Mouse (Mus musculus) gastrocnemius, postnatal 4 days (tissue): Measurements from ENCODE around the gene Irx2. TPM values are rescaled to one million over a fixed set of nuclear protein-coding genes. Genes with fewer than 3 reads are reported as not detected.

Experiments
- DNase-seq, 2 experiments: peaks; one replicate each; pipeline ENCODE4 v3.0.0; 2021 to 2022; ENCODE audit warnings: low spot score in 2 of 2, mixed read lengths in 2 of 2
- total RNA-seq, 2 experiments: library from RNA; stranded (reverse); gene quantifications; 2 replicates each; pipeline ENCODE4 v1.2.3; 2021

Gene Irx2
- total RNA-seq, 2 experiments from 2014 or later: 0.49 to 0.52 TPM

DNA sequence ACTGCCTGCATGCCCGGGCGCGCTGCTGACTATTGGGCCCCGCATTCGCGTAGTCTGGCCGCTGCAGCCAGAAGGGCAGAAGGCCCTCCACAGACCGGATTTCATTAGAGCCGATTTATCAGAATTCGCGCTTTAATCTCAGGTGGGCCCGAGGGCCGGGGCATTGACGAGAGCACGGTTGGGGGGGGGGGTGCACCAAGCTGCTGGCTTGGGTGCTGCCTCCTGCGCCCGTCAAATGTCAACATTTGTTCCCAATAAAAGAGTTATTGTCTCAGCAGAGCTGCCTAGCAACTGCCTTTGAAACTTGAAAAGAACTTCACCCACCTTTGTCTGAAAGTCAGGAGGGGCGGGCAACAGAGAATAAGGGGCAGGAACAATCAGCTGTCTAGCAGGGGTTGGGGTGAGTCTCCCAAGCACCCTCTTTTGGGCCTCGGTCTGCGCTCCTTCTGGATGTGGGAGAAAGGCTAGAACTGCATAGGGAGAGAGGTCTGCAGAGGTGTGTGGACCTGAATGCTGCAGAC, 7.8 kb downstream of the Irx2 start:
- no peak for DNase-seq

DNA sequence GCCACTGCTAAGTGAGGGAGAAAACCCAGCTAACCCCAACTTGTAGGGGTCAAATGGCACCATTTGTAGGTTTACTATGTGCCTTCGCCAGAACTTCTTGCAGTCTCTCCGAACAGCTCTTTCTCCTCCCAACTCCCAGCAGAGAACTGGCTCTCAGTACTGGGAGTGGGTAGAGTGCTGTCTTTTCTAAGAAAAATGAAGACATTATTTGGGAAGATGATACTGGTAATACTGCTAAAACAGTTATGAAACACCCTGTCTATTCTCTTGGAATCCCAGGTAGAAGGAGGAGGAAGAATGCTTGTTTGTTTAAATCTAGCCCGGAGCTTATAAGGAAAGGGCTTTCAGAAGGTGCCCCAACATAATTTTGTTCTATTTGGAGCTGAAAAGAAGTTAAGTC, 8.9 kb downstream of the Irx2 start:
- no peak for DNase-seq

DNA sequence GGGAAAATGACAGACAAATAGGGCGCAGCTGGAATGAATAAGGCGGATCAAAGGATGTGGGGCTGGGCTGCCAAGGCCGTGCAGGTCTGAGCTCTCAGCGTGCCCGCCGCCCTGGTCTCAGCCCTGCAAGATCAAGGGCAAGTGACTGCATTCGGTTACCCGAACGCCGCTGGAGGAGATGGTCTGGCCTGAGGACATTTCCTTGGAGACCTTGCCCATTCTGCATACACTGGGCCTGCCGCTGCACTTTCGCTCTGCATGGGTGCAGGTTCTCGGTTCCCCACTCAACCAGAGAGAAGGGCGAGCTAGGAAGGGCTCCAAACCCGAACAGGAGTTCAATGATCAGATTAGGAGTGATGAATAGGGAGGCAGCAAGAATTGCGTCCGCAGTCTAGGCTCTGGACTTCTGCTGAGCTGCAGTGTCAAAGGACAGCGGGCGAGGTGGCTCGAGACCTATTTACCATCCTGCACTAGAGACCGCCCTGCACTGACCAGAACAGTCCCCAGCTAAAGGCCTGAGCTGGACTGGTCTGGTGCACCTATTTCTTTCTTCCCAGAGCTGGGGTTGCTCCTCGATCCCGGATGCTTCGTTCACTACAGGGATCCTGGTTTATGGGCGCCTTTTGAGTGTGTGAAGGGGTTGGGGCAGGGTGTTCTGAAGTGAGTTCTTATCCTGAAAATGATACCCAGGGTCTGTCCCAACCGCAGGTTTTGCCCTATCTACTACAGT, 9.9 kb downstream of the Irx2 start:
- no peak for DNase-seq

DNA sequence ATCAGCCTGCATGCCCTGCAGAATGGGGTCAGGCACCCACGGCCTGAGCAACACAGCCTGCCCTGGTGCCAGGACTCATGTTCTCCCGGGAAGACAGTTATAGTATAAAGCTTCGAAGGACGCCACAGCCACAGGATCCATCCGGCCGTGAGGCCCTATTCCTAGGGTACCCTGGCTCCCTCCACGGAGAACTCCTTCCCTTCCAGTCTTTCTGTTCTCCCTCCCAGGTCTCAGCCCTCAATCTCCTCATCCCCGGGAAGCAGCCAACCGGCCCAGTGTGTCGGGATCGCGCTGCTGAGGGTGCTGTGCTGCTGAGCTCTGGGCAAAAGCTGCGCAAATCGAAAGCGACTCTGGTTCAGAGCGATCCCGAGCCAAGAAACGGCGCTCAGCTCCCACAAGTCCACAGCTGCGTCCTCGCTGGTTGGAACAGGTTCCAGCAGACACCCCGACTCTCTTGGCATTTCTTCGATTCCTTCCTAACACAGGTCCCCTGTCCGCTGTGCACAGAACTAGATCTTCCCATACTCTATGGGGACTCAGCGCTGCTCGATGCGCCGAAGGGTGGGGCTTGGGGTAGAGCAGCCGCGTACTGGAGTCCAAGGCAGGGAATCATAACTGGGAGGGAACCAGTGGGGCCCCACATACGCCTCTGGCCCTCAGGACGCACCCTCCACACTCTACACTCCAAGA, 11.0 kb downstream of the Irx2 start:
- DNase-seq: no peak

DNA sequence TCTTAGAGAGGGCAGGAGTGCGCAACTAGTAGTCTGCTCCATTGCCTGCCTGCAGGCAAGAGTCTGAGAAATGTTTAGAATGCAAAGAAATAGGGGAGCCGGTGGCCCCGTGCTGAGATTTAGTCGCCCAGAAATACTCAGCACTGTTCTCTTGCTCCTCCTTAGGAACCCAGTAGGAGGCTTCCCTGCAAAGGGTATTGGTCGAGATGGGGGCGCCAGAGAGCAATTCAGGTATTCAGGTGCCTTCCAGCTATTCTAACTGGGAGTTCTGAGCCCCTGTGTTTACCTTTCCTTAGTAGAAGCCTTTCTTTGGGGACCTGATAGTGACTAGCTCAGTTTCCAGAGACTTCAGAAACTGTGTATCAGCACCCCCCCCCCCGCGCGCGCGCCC, 11.5 kb downstream of the Irx2 start:
- no peak for DNase-seq

DNA sequence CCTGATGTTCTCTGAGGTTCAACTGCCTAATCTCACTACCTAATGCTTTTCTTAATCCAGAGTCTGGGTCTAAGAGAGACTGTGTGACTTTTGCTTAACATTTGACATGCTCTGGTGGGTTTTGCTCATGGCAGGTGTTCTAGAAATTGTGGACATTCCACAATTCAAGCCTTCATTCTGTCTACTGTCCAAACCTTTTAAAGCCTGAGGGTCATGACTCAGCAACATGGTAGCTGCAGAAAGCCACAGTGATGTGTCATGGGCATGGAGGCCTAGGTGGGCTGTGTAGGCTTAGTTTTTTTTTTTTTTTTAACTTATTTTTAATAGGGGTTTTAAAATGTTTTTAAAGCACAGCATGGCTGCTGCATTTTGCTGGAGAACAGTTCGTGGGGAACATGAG, 27.8 kb downstream of the Irx2 start:
- no peak for DNase-seq

DNA sequence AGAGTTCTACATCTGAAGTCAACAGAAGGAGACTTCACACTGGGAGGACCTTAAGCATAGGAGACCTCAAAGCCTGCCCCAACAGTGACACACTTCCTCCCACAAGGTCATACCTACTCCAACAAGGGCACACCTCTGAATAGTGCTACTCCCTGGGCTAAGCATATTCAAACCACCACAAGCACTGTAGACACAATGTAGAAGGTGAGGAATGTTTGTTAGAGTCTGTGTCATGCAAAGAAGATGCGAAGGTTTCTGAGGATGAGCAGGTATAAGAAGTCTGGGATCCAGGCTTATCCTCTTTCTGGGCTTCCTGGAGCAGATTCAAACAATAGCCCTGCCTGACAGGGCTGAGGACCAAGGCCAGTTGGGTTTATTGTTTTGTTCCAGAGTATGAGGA, 47.2 kb downstream of the Irx2 start:
- no peak for DNase-seq
